Mouse (Mus musculus): ENCODE results near the gene 1810049J17Rik. TPM values are rescaled to one million over a fixed set of nuclear protein-coding genes. Genes with fewer than 3 reads are reported as not detected.

1810049J17Rik gene
- total and polyA plus RNA-seq, 3 experiments, result not detected

DNA sequence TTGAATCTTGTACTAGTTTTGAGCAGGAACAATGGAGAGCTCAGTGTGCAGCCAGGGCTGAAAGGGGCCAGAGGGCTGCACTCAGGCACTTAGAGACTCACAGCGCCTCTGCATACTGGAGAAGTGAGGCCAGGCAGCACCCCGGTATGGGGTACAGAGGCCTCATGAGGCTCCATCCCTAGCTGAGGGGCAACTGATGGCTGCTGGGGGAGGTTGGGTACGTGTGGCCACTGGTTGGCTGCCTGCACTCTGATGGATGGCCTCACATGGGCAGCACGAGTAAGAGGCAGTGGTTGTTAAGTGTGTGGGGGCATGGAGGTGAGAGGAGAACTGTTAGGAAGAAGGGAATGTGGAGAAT, 19.7 kb upstream of the 1810049J17Rik start:
- Histone ChIP-seq H3K4me3 (no peak overlapping the region), H3K9ac (ENCODE audit: low read depth, low read length) (no peak overlapping the region), H3K36me3 (ENCODE audit: control insufficient read depth, insufficient read depth, low read length) (peaks cover 13% of the 10 kb centered on the region), H3K4me1 (ENCODE audit: control insufficient read depth, insufficient read depth, low read length) (peaks cover 4% of the 10 kb centered on the region), H3K27me3 (ENCODE audit: control insufficient read depth, insufficient read depth, low read length) (no peaks in the 10 kb centered on the region), H3K27ac (no peak overlapping the region), H3K79me2 (replicated peaks; ENCODE audit: control insufficient read depth, insufficient read depth, low read length) (peaks cover 2% of the 10 kb centered on the region)
- DNase-seq, result no peak
- 69% methylated on average over 4 of the region's 4 CpGs for WGBS
- intact Hi-C loops (cut with DNase I), result no loop called here
- TF ChIP-seq CTCF (IDR thresholded peaks at IDR 0.05), result no peak
- no peak for TF ChIP-seq POLR2A (IDR thresholded peaks at IDR 0.05; ENCODE audit: insufficient read depth, low read depth, low read length)
- TF ChIP-seq EP300 (IDR thresholded peaks at IDR 0.05; ENCODE audit: insufficient read depth, low read depth, low read length), result no peak

DNA sequence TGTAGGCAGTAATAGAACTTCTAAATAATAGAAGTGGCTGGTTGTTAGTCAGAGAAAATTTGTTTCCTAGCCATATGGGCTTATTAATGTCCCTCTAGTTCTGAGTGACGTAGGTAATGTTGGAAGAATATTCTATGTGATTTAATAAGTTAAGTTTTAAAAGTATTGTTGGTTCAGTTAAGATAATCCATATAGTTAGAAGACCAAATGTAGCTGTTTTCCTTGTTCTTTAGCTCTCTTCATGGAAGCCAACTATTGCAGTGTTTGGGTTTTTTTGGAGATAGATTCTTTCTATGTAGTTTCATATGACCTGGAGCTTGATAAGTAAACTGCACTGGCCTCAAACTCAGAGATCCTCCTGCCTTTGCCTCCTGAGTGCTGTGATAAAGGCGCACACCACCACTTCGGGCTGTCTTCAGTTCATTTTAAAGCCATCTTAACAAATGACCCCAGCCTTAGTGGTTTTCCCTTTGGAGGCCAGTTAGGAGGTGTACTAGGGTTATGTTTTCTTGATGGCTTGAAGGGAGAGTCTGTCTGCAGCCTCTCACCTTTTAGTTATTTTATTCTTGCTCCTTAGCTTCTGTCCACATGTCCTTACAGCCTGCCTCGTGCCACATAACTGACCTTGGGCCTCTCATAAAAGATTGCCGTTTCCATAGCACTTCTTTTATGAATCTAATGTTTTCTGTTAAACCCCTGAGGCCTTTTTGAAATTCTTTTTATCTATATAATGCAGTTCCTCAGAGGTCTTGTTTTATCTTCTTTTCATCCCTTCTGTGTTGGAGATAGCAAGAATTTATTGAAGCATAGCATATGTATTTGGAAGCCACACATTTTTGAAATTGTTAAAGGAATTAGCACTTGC, 19.1 kb upstream of the 1810049J17Rik start:
- 65% methylated on average over 5 of the region's 5 CpGs for WGBS
- Histone ChIP-seq H3K79me2 (replicated peaks; ENCODE audit: control insufficient read depth, insufficient read depth, low read length) (peaks cover 2% of the 10 kb centered on the region), H3K36me3 (ENCODE audit: control insufficient read depth, insufficient read depth, low read length) (peaks cover 13% of the 10 kb centered on the region), H3K9ac (ENCODE audit: low read depth, low read length) (no peak overlapping the region), H3K27me3 (ENCODE audit: control insufficient read depth, insufficient read depth, low read length) (no peaks in the 10 kb centered on the region), H3K27ac (no peak overlapping the region), H3K4me3 (no peak overlapping the region), H3K4me1 (ENCODE audit: control insufficient read depth, insufficient read depth, low read length) (peaks cover 5% of the 10 kb centered on the region)
- TF ChIP-seq CTCF (IDR thresholded peaks at IDR 0.05) (no peak), EP300 (IDR thresholded peaks at IDR 0.05; ENCODE audit: insufficient read depth, low read depth, low read length) (no peak), POLR2A (IDR thresholded peaks at IDR 0.05; ENCODE audit: insufficient read depth, low read depth, low read length) (no peak)
- intact Hi-C loops (cut with DNase I), result no loop called here
- no peak for DNase-seq

DNA sequence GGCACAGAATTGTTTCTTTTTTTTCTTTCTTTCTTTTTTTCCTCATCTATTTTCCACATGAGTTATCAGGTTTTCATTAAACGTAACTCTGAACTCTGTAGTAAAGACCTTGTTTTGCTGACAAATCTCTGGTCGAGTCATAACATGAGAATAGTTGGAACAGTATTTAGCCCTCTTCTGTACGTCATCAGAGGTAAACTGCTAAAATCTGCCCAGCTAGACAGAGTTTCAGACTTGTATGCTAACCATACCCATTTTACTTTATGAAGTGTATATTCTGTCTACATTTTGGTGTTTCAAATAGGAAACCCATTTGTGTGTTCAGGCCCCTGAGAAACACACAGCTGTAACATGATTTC, 16.1 kb upstream of the 1810049J17Rik start:
- no peak overlapping the region for H3K27ac ChIP-seq

DNA sequence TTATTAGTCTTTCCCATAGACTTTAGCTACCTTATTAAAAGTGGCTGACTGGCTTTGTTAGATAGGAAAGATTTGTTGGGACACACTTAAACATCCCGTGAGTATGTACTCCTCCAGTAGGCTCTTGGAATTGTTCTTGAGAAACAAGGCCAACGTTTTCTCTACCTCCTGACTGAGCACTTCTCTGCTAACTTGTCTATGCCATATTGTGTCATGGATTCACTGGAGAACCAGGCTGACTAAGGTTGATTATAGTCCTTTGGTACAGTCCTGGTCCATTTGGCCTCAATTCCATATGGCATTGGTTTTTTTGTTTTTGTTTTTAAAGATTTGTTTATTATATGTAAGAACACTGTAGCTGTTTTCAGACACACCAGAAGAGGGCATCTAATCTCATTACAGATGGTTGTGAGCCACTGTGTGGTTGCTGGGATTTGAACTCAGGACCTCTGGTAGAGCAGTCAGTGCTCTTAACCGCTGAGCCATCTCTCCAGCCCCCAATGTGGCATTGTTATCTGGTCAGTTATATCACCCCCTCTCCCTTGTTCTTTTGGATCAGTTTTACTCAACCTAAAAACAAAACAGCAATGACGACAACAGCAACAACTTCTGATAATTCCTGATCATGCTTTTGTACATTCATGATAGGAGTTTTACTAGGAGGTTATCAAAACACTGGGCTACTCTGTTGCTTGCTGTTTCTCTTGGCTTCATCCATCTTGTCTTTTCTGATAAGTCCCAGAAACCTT, 15.5 kb upstream of the 1810049J17Rik start:
- DNase-seq, result no peak
- H3K9ac ChIP-seq (ENCODE audit: low read depth, low read length), result no peak overlapping the region
- intact Hi-C loops (cut with DNase I), result no loop called here
- peaks cover 16% of the 10 kb centered on the region for H3K4me1 ChIP-seq (ENCODE audit: control insufficient read depth, insufficient read depth, low read length)
- no peaks in the 10 kb centered on the region for H3K27me3 ChIP-seq (ENCODE audit: control insufficient read depth, insufficient read depth, low read length)
- H3K4me3 ChIP-seq, result no peak overlapping the region
- H3K27ac ChIP-seq, result no peak overlapping the region
- WGBS, result 44% methylated on average over 4 of the region's 4 CpGs
- H3K36me3 ChIP-seq (ENCODE audit: control insufficient read depth, insufficient read depth, low read length), result peaks cover 13% of the 10 kb centered on the region
- peaks cover 2% of the 10 kb centered on the region for H3K79me2 ChIP-seq (replicated peaks; ENCODE audit: control insufficient read depth, insufficient read depth, low read length)
- no peak for TF ChIP-seq POLR2A (IDR thresholded peaks at IDR 0.05; ENCODE audit: insufficient read depth, low read depth, low read length)
- no peak for TF ChIP-seq CTCF (IDR thresholded peaks at IDR 0.05)
- TF ChIP-seq EP300 (IDR thresholded peaks at IDR 0.05; ENCODE audit: insufficient read depth, low read depth, low read length), result no peak

More for the DNA sequence above, 16.1 kb upstream of the 1810049J17Rik start:
- 49% methylated on average over 3 of the region's 3 CpGs for WGBS
- H3K4me1 ChIP-seq (ENCODE audit: control insufficient read depth, insufficient read depth, low read length), result peaks cover 16% of the 10 kb centered on the region
- intact Hi-C loops (cut with DNase I), result no loop called here
- H3K79me2 ChIP-seq (replicated peaks; ENCODE audit: control insufficient read depth, insufficient read depth, low read length), result peaks cover 2% of the 10 kb centered on the region
- H3K9ac ChIP-seq (ENCODE audit: low read depth, low read length), result no peak overlapping the region
- DNase-seq, result no peak
- no peaks in the 10 kb centered on the region for H3K27me3 ChIP-seq (ENCODE audit: control insufficient read depth, insufficient read depth, low read length)
- no peak for TF ChIP-seq EP300 (IDR thresholded peaks at IDR 0.05; ENCODE audit: insufficient read depth, low read depth, low read length)
- H3K4me3 ChIP-seq, result no peak overlapping the region
- peaks cover 9% of the 10 kb centered on the region for H3K36me3 ChIP-seq (ENCODE audit: control insufficient read depth, insufficient read depth, low read length)

- Histone ChIP-seq H3K27me3 (ENCODE audit: control insufficient read depth, insufficient read depth, low read length) (no peaks in the 10 kb centered on the region), H3K79me2 (replicated peaks; ENCODE audit: control insufficient read depth, insufficient read depth, low read length) (peaks cover 7% of the 10 kb centered on the region), H3K4me1 (ENCODE audit: control insufficient read depth, insufficient read depth, low read length) (peaks cover 21% of the 10 kb centered on the region), H3K9ac (ENCODE audit: low read depth, low read length) (no peak overlapping the region), H3K27ac (no peak overlapping the region), H3K4me3 (no peak overlapping the region), H3K36me3 (ENCODE audit: control insufficient read depth, insufficient read depth, low read length) (peaks cover 16% of the 10 kb centered on the region)
- TF ChIP-seq EP300 (IDR thresholded peaks at IDR 0.05; ENCODE audit: insufficient read depth, low read depth, low read length) (no peak), CTCF (IDR thresholded peaks at IDR 0.05) (no peak), POLR2A (IDR thresholded peaks at IDR 0.05; ENCODE audit: insufficient read depth, low read depth, low read length) (no peak)
- 69% methylated on average over 4 of the region's 4 CpGs for WGBS
- intact Hi-C loops (cut with DNase I), result no loop called here
- no peak for DNase-seq
Observed at GRCm38 (mm10) chr15:12334381-12334780, 12.7 kb upstream of the 1810049J17Rik start.

GRCm38 (mm10) chr15:12331300-12331699, 9.6 kb upstream of the 1810049J17Rik start:
- Histone ChIP-seq H3K4me1 (ENCODE audit: control insufficient read depth, insufficient read depth, low read length) (peaks cover 22% of the 10 kb centered on the region), H3K79me2 (replicated peaks; ENCODE audit: control insufficient read depth, insufficient read depth, low read length) (peaks cover 9% of the 10 kb centered on the region), H3K27ac (no peak overlapping the region), H3K9ac (ENCODE audit: low read depth, low read length) (no peak overlapping the region), H3K27me3 (ENCODE audit: control insufficient read depth, insufficient read depth, low read length) (no peaks in the 10 kb centered on the region), H3K4me3 (no peak overlapping the region), H3K36me3 (ENCODE audit: control insufficient read depth, insufficient read depth, low read length) (peaks cover 18% of the 10 kb centered on the region)
- intact Hi-C loops (cut with DNase I), result no loop called here
- DNase-seq, result no peak
- TF ChIP-seq CTCF (IDR thresholded peaks at IDR 0.05) (no peak), POLR2A (IDR thresholded peaks at IDR 0.05; ENCODE audit: insufficient read depth, low read depth, low read length) (no peak), EP300 (IDR thresholded peaks at IDR 0.05; ENCODE audit: insufficient read depth, low read depth, low read length) (no peak)
- WGBS, result 30% methylated on average over 1 of the region's 1 CpGs
